Mouse (Mus musculus) MEL (cell line): Measurements from ENCODE around the gene Tprg. TPM values are rescaled to one million over a fixed set of nuclear protein-coding genes. Genes with fewer than 3 reads are reported as not detected.
A peak's percentile ranks its signal among the peaks of the same experiment; 100 is the strongest.

Experiments used
- DNase-seq: peaks from one replicate; pipeline ENCODE4 v3.0.0; 2011; ENCODE audit warnings: low read depth, low spot score
- H3K27ac ChIP-seq: 2 replicates; pipeline ENCODE4 v1.5.1; 2012; ENCODE audit warnings: low read depth, mild to moderate bottlenecking, control low read depth, low read length, moderate library complexity; ENCODE audit not compliant: control insufficient read depth
- H3K27me3 ChIP-seq, 2 experiments: fragments of 150-350 bp in 1 of 2; sonication (generic) in 1 of 2; 2 replicates each; pipeline ENCODE4 v1.6.1; 2012; ENCODE audit warnings: low read length in 2 of 2, mild to moderate bottlenecking in 2 of 2, improper control_type of control experiment in 1 of 2, moderate library complexity in 1 of 2; ENCODE audit not compliant: insufficient read depth in 2 of 2, control insufficient read depth in 1 of 2
- H3K36me3 ChIP-seq, 2 experiments: 2 replicates each; pipeline ENCODE4 v1.6.1; 2012 to 2014; ENCODE audit warnings: low read length in 2 of 2, improper control_type of control experiment in 1 of 2, inconsistent platforms in 1 of 2, mild to moderate bottlenecking in 1 of 2; ENCODE audit not compliant: insufficient read depth in 2 of 2, control insufficient read depth in 1 of 2
- H3K4me1 ChIP-seq, 2 experiments: fragments of 150-350 bp in 1 of 2; sonication (generic) in 1 of 2; 2 replicates each; pipeline ENCODE4 v1.6.1; 2012; ENCODE audit warnings: low read length in 2 of 2, improper control_type of control experiment in 1 of 2, mild to moderate bottlenecking in 1 of 2; ENCODE audit not compliant: insufficient read depth in 2 of 2, control insufficient read depth in 1 of 2
- H3K4me3 ChIP-seq, 2 experiments: fragments of 150-350 bp in 1 of 2; sonication (generic) in 1 of 2; 2 replicates each; pipeline ENCODE4 v1.5.1; 2012; ENCODE audit warnings: low read depth in 2 of 2, low read length in 2 of 2, mild to moderate bottlenecking in 2 of 2, moderate library complexity in 2 of 2, control low read depth in 1 of 2, improper control_type of control experiment in 1 of 2; ENCODE audit not compliant: control insufficient read depth in 1 of 2, insufficient read depth in 1 of 2
- H3K79me2 ChIP-seq: 2 replicates; pipeline ENCODE4 v1.6.1; 2012; ENCODE audit warnings: mild to moderate bottlenecking, low read length, moderate library complexity; ENCODE audit not compliant: control insufficient read depth, poor library complexity, insufficient read depth
- H3K9ac ChIP-seq: 2 replicates; pipeline ENCODE4 v1.6.1; 2012; ENCODE audit warnings: low read depth, mild to moderate bottlenecking, control low read depth, low read length, moderate library complexity; ENCODE audit not compliant: control insufficient read depth, poor library complexity, severe bottlenecking
- H3K9me3 ChIP-seq: fragments of 150-350 bp; sonication (generic); replicated peaks from 2 replicates; pipeline ENCODE4 v1.6.1; 2012; ENCODE audit warnings: mild to moderate bottlenecking, low read length, improper control_type of control experiment, moderate library complexity; ENCODE audit not compliant: insufficient read depth
- BHLHE40 ChIP-seq: IDR thresholded peaks from 2 replicates; pipeline ENCODE4 v1.6.1; 2012; ENCODE audit warnings: low read depth, mild to moderate bottlenecking, inconsistent platforms, low read length, improper control_type of control experiment, borderline replicate concordance
- CTCF ChIP-seq, 3 experiments: IDR thresholded peaks in 2 of 3; conservative IDR thresholded peaks in 1 of 3; 2 replicates each; pipeline ENCODE4 v1.5.1; 2011 to 2012; ENCODE audit warnings: low read length in 3 of 3, low read depth in 2 of 3, mild to moderate bottlenecking in 2 of 3, improper control_type of control experiment in 1 of 3, inconsistent platforms in 1 of 3, mixed read lengths in 1 of 3, moderate library complexity in 1 of 3; ENCODE audit not compliant: control insufficient read depth in 1 of 3, insufficient read depth in 1 of 3, poor library complexity in 1 of 3, severe bottlenecking in 1 of 3
- E2F4 ChIP-seq: IDR thresholded peaks from 2 replicates; pipeline ENCODE4 v1.6.1; 2011; ENCODE audit warnings: low read depth, low read length, improper control_type of control experiment, borderline replicate concordance
- EP300 ChIP-seq, 2 experiments: IDR thresholded peaks; 2 replicates each; pipeline ENCODE4 v1.6.1; 2011; ENCODE audit warnings: improper control_type of control experiment in 2 of 2, low read length in 2 of 2, low read depth in 1 of 2, mild to moderate bottlenecking in 1 of 2
- ETS1 ChIP-seq: IDR thresholded peaks from 2 replicates; pipeline ENCODE4 v1.6.1; 2012; ENCODE audit warnings: low read depth, mild to moderate bottlenecking, inconsistent platforms, low read length, improper control_type of control experiment, moderate library complexity
- HCFC1 ChIP-seq: IDR thresholded peaks from 2 replicates; pipeline ENCODE4 v1.6.1; 2012; ENCODE audit warnings: low read depth, mild to moderate bottlenecking, inconsistent platforms, low read length, improper control_type of control experiment, moderate library complexity
- MAFK ChIP-seq: IDR thresholded peaks from 2 replicates; pipeline ENCODE4 v1.6.1; 2011; ENCODE audit warnings: low read depth, mild to moderate bottlenecking, low read length, improper control_type of control experiment, borderline replicate concordance
- MAX ChIP-seq: IDR thresholded peaks from 2 replicates; pipeline ENCODE4 v1.6.1; 2011; ENCODE audit warnings: low read length, improper control_type of control experiment
- MAZ ChIP-seq: IDR thresholded peaks from 2 replicates; pipeline ENCODE4 v1.6.1; 2012; ENCODE audit warnings: low read depth, mild to moderate bottlenecking, inconsistent platforms, low read length, improper control_type of control experiment
- MEF2A ChIP-seq: IDR thresholded peaks from 2 replicates; pipeline ENCODE4 v1.6.1; 2014; ENCODE audit warnings: low read depth, mild to moderate bottlenecking, inconsistent platforms, low read length, improper control_type of control experiment; ENCODE audit not compliant: poor library complexity, insufficient replicate concordance, severe bottlenecking; ENCODE audit errors: extremely low read depth
- MYC ChIP-seq: IDR thresholded peaks from 2 replicates; pipeline ENCODE4 v1.6.1; 2011; ENCODE audit warnings: low read depth, mild to moderate bottlenecking, low read length, improper control_type of control experiment, moderate library complexity
- NELFE ChIP-seq: IDR thresholded peaks from 2 replicates; pipeline ENCODE4 v1.6.1; 2011; ENCODE audit warnings: low read depth, low read length, improper control_type of control experiment
- NRF1 ChIP-seq: IDR thresholded peaks from 2 replicates; pipeline ENCODE4 v1.6.1; 2014; ENCODE audit warnings: low read depth, mild to moderate bottlenecking, inconsistent platforms, low read length, improper control_type of control experiment, moderate library complexity; ENCODE audit not compliant: poor library complexity, insufficient read depth, severe bottlenecking
- POLR2AphosphoS5 ChIP-seq: IDR thresholded peaks from 2 replicates; pipeline ENCODE4 v1.6.1; 2012; ENCODE audit warnings: low read depth, borderline replicate concordance, mild to moderate bottlenecking, inconsistent platforms, low read length, moderate library complexity, mixed read lengths
- RAD21 ChIP-seq: IDR thresholded peaks from 2 replicates; pipeline ENCODE4 v1.6.1; 2011; ENCODE audit warnings: mild to moderate bottlenecking, low read depth, low read length, improper control_type of control experiment
- RCOR1 ChIP-seq: IDR thresholded peaks from 2 replicates; pipeline ENCODE4 v1.6.1; 2012; ENCODE audit warnings: low read depth, mild to moderate bottlenecking, inconsistent platforms, low read length, improper control_type of control experiment
- SIN3A ChIP-seq: IDR thresholded peaks from 2 replicates; pipeline ENCODE4 v1.6.1; 2012; ENCODE audit warnings: low read length, improper control_type of control experiment, inconsistent platforms
- TAL1 ChIP-seq: IDR thresholded peaks from 2 replicates; pipeline ENCODE4 v1.6.1; 2012; ENCODE audit warnings: mild to moderate bottlenecking, inconsistent platforms, low read length, moderate library complexity, mixed read lengths
- TBP ChIP-seq: IDR thresholded peaks from 2 replicates; pipeline ENCODE4 v1.8.0; 2011; ENCODE audit warnings: low read depth, low read length, improper control_type of control experiment
- UBTF ChIP-seq: IDR thresholded peaks from 2 replicates; pipeline ENCODE4 v1.6.1; 2012; ENCODE audit warnings: low read depth, mild to moderate bottlenecking, inconsistent platforms, low read length, improper control_type of control experiment, moderate library complexity, borderline replicate concordance; ENCODE audit not compliant: insufficient read depth
- USF1 ChIP-seq: IDR thresholded peaks from 2 replicates; pipeline ENCODE4 v1.6.1; 2014; ENCODE audit warnings: low read depth, mild to moderate bottlenecking, inconsistent platforms, low read length, improper control_type of control experiment, moderate library complexity
- USF2 ChIP-seq, 2 experiments: IDR thresholded peaks; 2 replicates each; pipeline ENCODE4 v1.6.1; 2011 to 2012; ENCODE audit warnings: improper control_type of control experiment in 2 of 2, low read length in 2 of 2, borderline replicate concordance in 1 of 2, inconsistent platforms in 1 of 2, low read depth in 1 of 2, mild to moderate bottlenecking in 1 of 2; ENCODE audit not compliant: insufficient read depth in 1 of 2
- ZKSCAN1 ChIP-seq: IDR thresholded peaks from 2 replicates; pipeline ENCODE4 v1.6.1; 2012; ENCODE audit warnings: low read depth, mild to moderate bottlenecking, inconsistent platforms, low read length, improper control_type of control experiment, moderate library complexity
- ZNF384 ChIP-seq: IDR thresholded peaks from 2 replicates; pipeline ENCODE4 v1.6.1; 2012; ENCODE audit warnings: low read depth, mild to moderate bottlenecking, inconsistent platforms, low read length, improper control_type of control experiment
- polyA plus RNA-seq, 2 experiments: library from polyadenylated mRNA; stranded (reverse) in 1 of 2; unstranded in 1 of 2; fragments of >175 nt in 1 of 2; fragments of >200 nt in 1 of 2; gene quantifications; 2 replicates each; pipeline versions ENCODE4 v1.2.1 to v1.2.4; 2012; ENCODE audit warnings: low replicate concordance in 2 of 2, low read depth in 1 of 2; ENCODE audit not compliant: insufficient read length in 2 of 2, insufficient read depth in 1 of 2, missing spikeins in 1 of 2
- total RNA-seq: library from RNA; depleted of rRNA; stranded (reverse); fragments of 300-350 nt; gene quantifications from 2 replicates; pipeline ENCODE4 v1.2.3, GENCODE M21; 2012

The Tprg gene
- total and polyA plus RNA-seq, 3 experiments = not detected

DNA sequence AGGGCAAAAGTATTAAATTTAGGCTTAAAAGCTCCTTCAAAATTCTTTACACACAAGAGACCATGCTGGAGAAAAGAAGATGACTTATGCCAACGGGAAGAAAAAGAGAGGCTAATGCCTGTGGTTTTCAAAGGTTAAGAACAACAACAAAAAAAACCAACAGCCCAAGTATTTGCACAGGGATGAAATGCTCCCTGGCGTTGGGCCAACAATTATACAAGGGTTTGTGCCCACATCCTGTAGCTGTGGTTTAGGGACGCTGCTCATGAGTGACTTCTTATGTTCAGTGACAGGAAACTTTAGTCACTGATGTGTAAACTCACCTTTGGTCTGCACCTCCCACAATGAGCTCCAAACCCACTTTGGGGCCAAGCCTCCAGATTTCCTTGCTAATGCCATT, 139.6 kb downstream of the Tprg start:
- Histone ChIP-seq H3K4me1 (no peaks in the 10 kb centered on the region), H3K79me2 (no peaks in the 10 kb centered on the region), H3K27me3 (no peaks in the 10 kb centered on the region), H3K4me3 (no peak overlapping the region)
- peak; percentile 2 for DNase-seq
- TF ChIP-seq MAX (no peak), TBP (no peak), E2F4 (no peak), ZNF384 (no peak), BHLHE40 (no peak), RAD21 (no peak), MAFK (no peak), SIN3A (no peak), USF2 (IDR thresholded peaks at IDR 0.05; ENCODE audit: borderline replicate concordance in 1 of 2, insufficient read depth in 1 of 2, low read depth in 1 of 2, low read length in 2 of 2) (no peak), USF1 (no peak), MAZ (no peak), UBTF (no peak)
- TF ChIP-seq, all 39 proteins: peak for 0
- no peak overlapping the region for H3K9ac ChIP-seq
- H3K36me3 ChIP-seq = no peaks in the 10 kb centered on the region
- H3K27ac ChIP-seq = no peak overlapping the region
- no peaks in the 10 kb centered on the region; the same call in 1 of the 2 replicates for H3K9me3 ChIP-seq

DNA sequence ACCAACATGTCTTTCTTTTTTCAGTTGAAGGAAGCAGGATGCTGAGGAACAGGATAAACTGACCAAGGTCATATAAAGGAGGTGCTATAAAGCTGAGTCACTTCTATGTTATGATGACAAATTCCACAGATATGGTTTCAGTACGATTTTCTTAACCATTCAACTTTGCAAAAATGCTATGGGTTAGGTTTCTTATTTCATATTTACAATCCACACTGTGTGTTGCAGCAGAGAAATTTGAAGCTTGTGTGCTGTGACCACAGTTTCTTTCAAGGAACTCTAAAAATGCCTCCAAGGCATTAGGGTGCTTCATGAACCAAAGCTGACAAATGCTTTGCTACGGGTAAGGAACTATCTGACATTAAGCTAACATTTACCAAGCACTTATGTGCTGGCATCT, 153.4 kb downstream of the Tprg start:
- no peaks in the 10 kb centered on the region for H3K79me2 ChIP-seq
- H3K4me1 ChIP-seq = no peaks in the 10 kb centered on the region
- H3K9ac ChIP-seq = no peak overlapping the region
- H3K27me3 ChIP-seq = no peaks in the 10 kb centered on the region
- no peaks in the 10 kb centered on the region for H3K9me3 ChIP-seq
- no peak overlapping the region for H3K4me3 ChIP-seq
- no peaks in the 10 kb centered on the region for H3K36me3 ChIP-seq
- H3K27ac ChIP-seq = no peak overlapping the region
- TF ChIP-seq CTCF (IDR thresholded peaks at IDR 0.05 in 2 of 3, conservative IDR thresholded peaks at IDR 0.05 in 1 of 3; ENCODE audit: control insufficient read depth in 1 of 3, insufficient read depth in 1 of 3, low read depth in 2 of 3, low read length in 3 of 3, poor library complexity in 1 of 3, severe bottlenecking in 1 of 3) = no peak
- TF ChIP-seq NELFE = no peak
- no peak for TF ChIP-seq MYC
- no peak for TF ChIP-seq ETS1
- TF ChIP-seq RCOR1 = no peak
- TF ChIP-seq MAFK = no peak
- TF ChIP-seq TBP = no peak
- no peak for TF ChIP-seq POLR2AphosphoS5
- TF ChIP-seq TAL1 = no peak
- TF ChIP-seq MEF2A = no peak
- TF ChIP-seq HCFC1 = no peak
- TF ChIP-seq BHLHE40 = no peak
- no peak for TF ChIP-seq SIN3A
- no peak for TF ChIP-seq ZKSCAN1
- TF ChIP-seq USF2 (IDR thresholded peaks at IDR 0.05; ENCODE audit: borderline replicate concordance in 1 of 2, insufficient read depth in 1 of 2, low read depth in 1 of 2, low read length in 2 of 2) = no peak
- no peak for TF ChIP-seq EP300 (IDR thresholded peaks at IDR 0.05; ENCODE audit: low read depth in 1 of 2, low read length in 2 of 2)
- no peak for TF ChIP-seq NRF1
- no peak for DNase-seq
